Mouse (Mus musculus) midbrain, postnatal 0 days (tissue): ENCODE measurements around the gene Ctsd. TPM values are rescaled to one million over a fixed set of nuclear protein-coding genes. Genes with fewer than 3 reads are reported as not detected.
A peak's percentile ranks its signal among the peaks of the same experiment; 100 is the strongest.

ENCODE experiments used
- ATAC-seq: fragments of 200-750 bp; cut with Nextera tagmentation; 2 replicates; pipeline ENCODE4 v1.8.0; 2017; ENCODE audit warnings: moderate number of reproducible peaks, mild to moderate bottlenecking, moderate TSS enrichment, moderate library complexity; ENCODE audit not compliant: low FRiP score
- DNase-seq: peaks from one replicate; pipeline ENCODE4 v3.0.0-alpha.2; 2015; ENCODE audit warnings: low spot score
- H3K27ac ChIP-seq: fragments of 300-500 bp; sonication (generic); 2 replicates; pipeline ENCODE4 v1.5.1; 2014; ENCODE audit warnings: low read depth, mild to moderate bottlenecking, low read length, mixed read lengths
- H3K27me3 ChIP-seq: fragments of 300-500 bp; sonication (generic); 2 replicates; pipeline ENCODE4 v1.6.1; 2014; ENCODE audit warnings: low read length, control low read depth, mixed read lengths; ENCODE audit not compliant: insufficient read depth
- H3K36me3 ChIP-seq: fragments of 300-500 bp; sonication (generic); 2 replicates; pipeline ENCODE4 v1.6.1; 2014; ENCODE audit warnings: low read length, control low read depth, mixed read lengths; ENCODE audit not compliant: insufficient read depth
- H3K4me1 ChIP-seq: fragments of 300-500 bp; sonication (generic); 2 replicates; pipeline ENCODE4 v1.6.1; 2014; ENCODE audit warnings: mild to moderate bottlenecking, control low read depth, antibody characterized with exemption, low read length, mixed read lengths; ENCODE audit not compliant: insufficient read depth
- H3K4me2 ChIP-seq: fragments of 300-500 bp; sonication (generic); 2 replicates; pipeline ENCODE4 v1.6.1; 2014; ENCODE audit warnings: low read depth, mild to moderate bottlenecking, low read length, mixed read lengths; ENCODE audit not compliant: poor library complexity, severe bottlenecking
- H3K4me3 ChIP-seq: fragments of 300-500 bp; sonication (generic); 2 replicates; pipeline ENCODE4 v1.5.1; 2014; ENCODE audit warnings: low read depth, mild to moderate bottlenecking, low read length, moderate library complexity
- H3K9ac ChIP-seq: fragments of 300-500 bp; sonication (generic); replicated peaks from 2 replicates; pipeline ENCODE4 v1.6.1; 2014; ENCODE audit warnings: mild to moderate bottlenecking, low read length, moderate library complexity, mixed read lengths; ENCODE audit not compliant: poor library complexity, severe bottlenecking
- H3K9me3 ChIP-seq: fragments of 300-500 bp; sonication (generic); 2 replicates; pipeline ENCODE4 v1.6.1; 2016; ENCODE audit warnings: low read length, control low read depth
- CTCF ChIP-seq: IDR thresholded peaks from 2 replicates; pipeline ENCODE4 v1.5.1; 2016; ENCODE audit warnings: antibody characterized with exemption, mild to moderate bottlenecking
- WGBS: fragments of 180-500 bp; shearing (Covaris S2); extraction: QIAGEN DNeasy Blood & Tissue Kit; methylation state at CpG from one replicate; pipeline ENCODE4 v1.1.7; 2014; 5-methylcytosine and 5-hydroxymethylcytosine counted together
- polyA plus RNA-seq: library from polyadenylated mRNA; unstranded; fragments of >200 nt; fragmentation: Nextera tagmentation; extraction: Ambion mirVana; gene quantifications from 2 replicates; pipeline ENCODE4 v1.2.1, GENCODE M21; 2015
- total RNA-seq: library from RNA; depleted of rRNA; stranded (reverse); fragments of >200 nt; gene quantifications from 2 replicates; pipeline ENCODE4 v1.2.3, GENCODE M21; 2014; rRNA removed

The Ctsd gene
- total RNA-seq, result 520 and 652 TPM in 2 replicates
- polyA plus RNA-seq, result 320 and 345 TPM in 2 replicates

- Histone ChIP-seq H3K4me1 (peaks cover 12% of the 10 kb centered on the region), H3K4me3 (peak within 1 kb of the TSS; percentile 83), H3K9ac (peak within 1 kb of the TSS; percentile 84), H3K4me2 (peak within 1 kb of the TSS; percentile 92), H3K27ac (peak within 1 kb of the TSS; percentile 69), H3K27me3 (no peaks in the 10 kb centered on the region), H3K9me3 (no peaks in the 10 kb centered on the region), H3K36me3 (peaks cover 21% of the 10 kb centered on the region)
- ATAC-seq (peak; percentile 98), DNase-seq (peak; percentile 98)
- TF ChIP-seq CTCF, result no peak
- WGBS, result under 1% methylated on average over 55 of the region's 55 CpGs
Observed at GRCm38 (mm10) chr7:142387419-142388148, at the start of gene Ctsd. TSS of gene Ctsd (minus strand) at chr7:142388038.

- Histone ChIP-seq H3K4me3 (no peak overlapping the region), H3K9ac (no peak overlapping the region), H3K27ac (no peak overlapping the region), H3K4me2 (no peak overlapping the region), H3K4me1 (no peaks in the 10 kb centered on the region), H3K27me3 (no peaks in the 10 kb centered on the region), H3K36me3 (no peaks in the 10 kb centered on the region), H3K9me3 (no peaks in the 10 kb centered on the region)
- 79% methylated on average over 5 of the region's 5 CpGs for WGBS
- ATAC-seq (no peak), DNase-seq (no peak)
- peak; percentile 26; the same call in 1 of the 2 replicates for TF ChIP-seq CTCF
Observed at GRCm38 (mm10) chr7:142437324-142437723, 49.5 kb upstream of the Ctsd start.

GRCm38 (mm10) chr7:142435524-142435923 is 47.7 kb upstream of the Ctsd start:
- peak; percentile 76 for TF ChIP-seq CTCF
- no peaks in the 10 kb centered on the region for H3K27me3 ChIP-seq
- H3K4me2 ChIP-seq, result no peak overlapping the region
- ATAC-seq, result no peak
- H3K9me3 ChIP-seq, result no peaks in the 10 kb centered on the region
- no peak overlapping the region for H3K27ac ChIP-seq
- no peak overlapping the region for H3K4me3 ChIP-seq
- 26% methylated on average over 4 of the region's 4 CpGs for WGBS
- H3K36me3 ChIP-seq, result no peaks in the 10 kb centered on the region
- H3K9ac ChIP-seq, result no peak overlapping the region
- DNase-seq, result peak; percentile 75
- H3K4me1 ChIP-seq, result no peaks in the 10 kb centered on the region

GRCm38 (mm10) chr7:142434137-142434865 is 46.5 kb upstream of the Ctsd start, which contains the start of gene Syt8:
TSS of gene Syt8 (plus strand) at chr7:142434850.
- no peak for ATAC-seq
- TF ChIP-seq CTCF, result no peak
- Histone ChIP-seq H3K27ac (no peak within 1 kb of the TSS), H3K9ac (no peak within 1 kb of the TSS), H3K27me3 (no peaks in the 10 kb centered on the region), H3K36me3 (no peaks in the 10 kb centered on the region), H3K4me1 (no peaks in the 10 kb centered on the region), H3K4me2 (no peak within 1 kb of the TSS), H3K4me3 (no peak within 1 kb of the TSS), H3K9me3 (no peaks in the 10 kb centered on the region)
- no peak for DNase-seq
- 88% methylated on average over 10 of the region's 10 CpGs for WGBS

- no peak for DNase-seq
- H3K9ac ChIP-seq, result no peak overlapping the region
- no peaks in the 10 kb centered on the region for H3K27me3 ChIP-seq
- no peak for TF ChIP-seq CTCF
- no peaks in the 10 kb centered on the region for H3K36me3 ChIP-seq
- no peaks in the 10 kb centered on the region for H3K4me1 ChIP-seq
- H3K27ac ChIP-seq, result no peak overlapping the region
- no peak overlapping the region for H3K4me3 ChIP-seq
- ATAC-seq, result no peak
- no peak overlapping the region for H3K4me2 ChIP-seq
- no peaks in the 10 kb centered on the region for H3K9me3 ChIP-seq
- 53% methylated on average over 19 of the region's 19 CpGs for WGBS
Observed at GRCm38 (mm10) chr7:142433623-142434022, 45.8 kb upstream of the Ctsd start.

GRCm38 (mm10) chr7:142431106-142431505 is 43.3 kb upstream of the Ctsd start:
- H3K4me3 ChIP-seq, result no peak overlapping the region
- H3K9me3 ChIP-seq, result no peaks in the 10 kb centered on the region
- H3K27ac ChIP-seq, result no peak overlapping the region
- H3K27me3 ChIP-seq, result no peaks in the 10 kb centered on the region
- no peak for TF ChIP-seq CTCF
- no peak overlapping the region for H3K4me2 ChIP-seq
- no peaks in the 10 kb centered on the region for H3K36me3 ChIP-seq
- ATAC-seq, result no peak
- DNase-seq, result no peak
- WGBS, result 87% methylated on average over 14 of the region's 14 CpGs
- H3K4me1 ChIP-seq, result no peaks in the 10 kb centered on the region
- no peak overlapping the region for H3K9ac ChIP-seq
